Mouse (Mus musculus): ENCODE data around the gene Sema5b.

The Sema5b gene

DNA sequence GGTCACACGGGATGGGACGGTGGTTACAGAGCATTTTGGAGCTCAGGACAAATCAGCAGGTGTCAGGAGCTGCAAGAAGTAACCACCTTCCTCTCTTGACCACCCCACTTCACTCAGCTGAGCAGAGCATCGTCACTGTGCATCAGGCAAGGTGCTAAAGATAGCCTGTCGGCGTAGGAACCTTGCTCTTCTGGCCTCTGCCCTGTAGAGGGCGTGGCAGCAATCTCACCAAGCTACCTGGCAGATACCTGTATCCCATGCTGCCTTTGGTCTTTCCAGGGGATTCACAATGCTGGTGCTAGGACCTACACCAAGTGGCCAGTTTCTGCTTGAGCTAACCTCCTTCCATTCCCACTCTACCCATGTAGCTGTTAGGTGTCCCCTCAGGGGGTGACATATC is 55.3 kb downstream of the Sema5b start:
- DNase-seq = no peak

DNA sequence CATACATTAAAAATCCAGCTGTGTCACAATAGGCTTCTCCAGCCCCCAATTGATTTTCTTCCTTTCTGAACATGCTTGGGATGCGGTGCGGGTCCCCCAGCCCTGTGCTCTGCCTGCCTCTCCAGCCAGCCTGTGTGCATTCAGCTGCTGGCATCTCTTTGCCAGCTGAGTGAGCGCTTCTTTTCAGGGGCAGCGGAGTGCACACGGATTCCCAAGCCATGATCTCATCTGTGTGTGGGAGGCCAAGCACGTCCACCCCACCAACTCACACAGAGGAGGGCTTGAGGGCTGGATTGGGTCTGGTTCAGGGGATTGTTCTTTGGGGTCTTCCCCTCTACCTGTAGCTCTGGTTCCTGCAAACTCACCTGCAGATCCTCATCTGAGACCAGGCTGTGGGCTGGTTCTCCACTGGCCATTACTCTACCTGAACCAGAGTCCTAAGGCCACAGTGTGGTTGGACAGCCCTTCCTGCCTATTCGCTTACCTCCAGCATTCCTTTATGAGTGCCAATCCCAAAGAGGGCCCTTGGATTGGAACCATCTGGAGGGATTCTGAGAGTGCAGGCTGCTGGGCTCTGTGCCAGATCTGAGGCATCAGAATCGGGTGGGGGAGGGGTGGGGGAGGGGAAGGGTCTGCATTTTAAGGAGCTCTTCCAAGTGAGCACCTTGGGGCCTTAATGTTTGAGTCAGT is 55.9 kb downstream of the Sema5b start:
- no peak for DNase-seq

DNA sequence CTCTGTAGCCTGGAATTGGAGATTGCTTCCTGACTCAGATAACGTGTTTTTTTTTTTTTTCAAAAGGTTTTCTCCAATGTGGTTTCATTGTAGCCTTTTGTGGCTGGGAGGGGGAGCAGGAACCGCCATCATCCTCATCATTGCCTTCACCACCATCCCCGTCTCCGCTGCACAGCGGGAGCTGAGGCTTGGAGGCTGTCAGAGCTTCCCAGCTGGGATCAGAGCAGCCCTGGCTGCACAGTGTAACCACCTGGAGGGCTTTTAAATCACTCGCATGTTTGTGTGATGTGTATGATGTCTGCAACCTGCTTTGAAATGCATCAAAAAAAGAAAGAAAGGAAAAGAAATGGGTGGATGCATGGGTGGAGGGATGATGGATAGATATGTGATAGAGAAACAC is 57.0 kb downstream of the Sema5b start:
- no peak for DNase-seq

DNA sequence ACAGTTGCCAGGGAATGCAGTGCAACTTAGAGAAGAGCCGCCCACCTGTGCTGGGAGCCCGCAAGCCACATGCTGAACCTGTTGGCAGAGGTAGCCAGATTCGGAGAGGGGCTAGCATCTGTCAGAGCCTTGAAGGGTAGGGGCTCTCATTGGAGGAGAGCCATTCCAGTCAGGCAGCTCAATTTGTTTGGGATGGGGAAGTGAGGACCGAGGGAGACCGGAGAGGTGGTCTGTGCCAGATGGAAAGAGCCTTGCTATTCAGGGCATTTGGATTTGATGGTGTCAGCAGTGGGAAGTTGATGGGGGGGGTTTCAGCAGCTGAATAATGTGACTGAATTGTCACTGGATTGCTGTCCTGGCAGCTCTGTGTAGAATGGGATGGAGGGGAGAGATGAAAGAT is 57.9 kb downstream of the Sema5b start:
- DNase-seq = no peak

DNA sequence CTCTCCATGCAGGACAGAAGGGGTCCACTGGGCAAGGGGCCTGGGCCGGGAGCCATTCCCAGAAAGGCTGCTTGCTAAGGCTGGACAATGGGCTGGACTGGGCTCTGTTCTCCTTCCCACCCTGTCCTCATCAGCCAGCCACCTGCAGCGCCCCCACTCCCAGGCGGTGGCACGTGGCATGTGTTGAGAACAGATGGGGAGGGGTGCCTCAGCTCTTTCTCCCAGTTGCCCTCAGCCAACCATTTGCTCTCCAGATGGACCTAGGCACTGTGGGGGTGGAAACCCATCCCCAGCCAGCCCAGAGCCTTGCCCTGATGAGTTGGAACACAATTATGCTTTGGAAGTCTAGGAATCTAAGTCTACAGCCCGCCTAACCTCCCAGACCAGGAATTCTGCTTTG is 59.3 kb downstream of the Sema5b start:
- DNase-seq = no peak

DNA sequence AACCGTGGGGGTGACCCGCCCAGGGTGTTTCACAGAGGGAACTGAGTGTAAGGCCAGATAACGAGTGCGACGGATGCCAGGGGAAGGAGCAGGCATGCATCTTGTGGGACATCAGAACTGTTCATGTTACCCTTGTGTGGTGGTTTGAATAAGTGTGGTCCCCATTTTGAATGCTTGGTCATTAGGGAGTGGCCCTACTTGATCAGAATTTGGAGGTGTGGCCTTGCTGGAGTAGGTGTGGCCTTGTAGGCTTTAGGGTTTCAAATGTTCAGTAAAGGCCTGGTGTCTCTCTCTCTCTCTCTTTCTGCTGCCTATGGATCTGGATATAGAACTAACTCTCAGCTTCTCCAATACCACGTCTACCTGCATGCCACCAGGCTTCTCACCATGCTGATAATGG is 60.5 kb downstream of the Sema5b start:
- DNase-seq = no peak

DNA sequence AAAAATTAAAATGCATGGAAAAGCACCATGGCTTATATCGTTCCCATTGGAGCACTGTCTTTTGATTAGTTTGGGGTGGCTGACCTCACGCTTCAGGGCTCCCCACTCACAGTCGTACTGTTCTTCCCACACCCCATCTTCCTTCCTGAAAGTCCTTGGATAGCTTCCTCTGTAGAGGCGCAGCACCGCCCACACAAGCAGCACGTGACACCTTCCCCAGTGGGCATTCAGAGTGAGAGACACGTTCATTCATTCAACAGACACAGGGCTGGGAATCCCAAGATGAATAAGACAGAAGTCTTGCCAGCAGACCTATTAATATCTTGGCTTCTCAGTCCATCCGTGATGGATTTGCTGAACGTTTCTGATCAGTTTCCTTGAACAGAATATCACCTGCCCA is 61.6 kb downstream of the Sema5b start:
- DNase-seq = no peak

DNA sequence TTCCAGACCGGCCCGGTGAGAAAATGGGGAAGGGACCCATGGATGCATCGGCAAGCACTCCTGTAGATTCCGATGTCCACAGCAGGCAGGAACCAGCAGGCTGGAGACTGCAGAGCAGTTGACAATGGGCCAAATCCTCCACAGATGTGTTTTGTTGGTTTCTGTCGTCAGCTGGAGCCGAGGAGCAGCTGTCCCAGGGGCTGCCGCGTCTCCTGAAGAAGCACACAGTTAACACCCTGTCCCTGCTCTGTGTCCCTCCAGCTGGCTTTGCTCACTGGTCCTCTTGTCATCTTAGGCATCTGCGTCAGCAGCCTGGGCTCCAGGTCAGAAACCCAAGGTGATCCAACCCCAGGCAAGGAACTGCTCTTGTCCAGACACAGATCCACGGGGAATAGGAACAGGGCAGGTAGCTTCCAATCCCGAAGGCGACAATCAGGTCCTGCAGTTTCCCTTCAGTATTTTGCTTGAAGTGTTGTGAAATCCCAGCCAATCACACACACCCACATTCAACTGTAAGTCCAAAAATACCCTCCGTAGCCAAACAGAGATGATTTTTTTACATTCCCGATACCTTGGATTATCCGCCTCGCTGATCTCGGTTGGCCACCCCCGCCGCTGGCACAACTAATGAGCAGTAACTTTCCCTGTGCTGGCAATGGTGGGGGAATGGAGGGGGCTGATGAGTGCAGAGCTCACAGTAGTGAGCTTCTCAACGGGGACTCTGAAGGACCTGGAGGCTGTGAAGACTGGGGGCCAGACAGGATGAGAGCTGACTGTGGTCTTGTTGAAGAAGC is 63.0 kb downstream of the Sema5b start:
- DNase-seq = no peak

DNA sequence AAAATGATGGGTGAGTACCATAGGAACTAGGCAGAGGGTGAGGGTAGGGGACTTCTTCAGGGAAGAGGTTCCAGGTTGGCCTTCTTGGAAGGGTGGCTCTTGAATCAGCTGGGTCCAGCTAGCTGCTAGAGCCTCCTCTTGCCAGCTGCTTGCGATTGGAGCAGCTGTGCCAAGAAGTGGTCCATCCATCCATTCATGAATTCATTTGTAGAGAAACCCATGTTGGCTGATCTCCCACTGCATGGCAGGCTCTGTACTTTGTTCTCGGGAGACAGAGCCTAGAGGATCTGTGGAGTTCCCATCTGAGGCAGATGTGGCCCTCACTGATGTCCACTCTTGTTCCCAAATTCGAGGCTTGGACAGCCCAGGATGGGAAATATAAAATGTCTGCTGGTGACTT is 66.3 kb downstream of the Sema5b start:
- DNase-seq = no peak

DNA sequence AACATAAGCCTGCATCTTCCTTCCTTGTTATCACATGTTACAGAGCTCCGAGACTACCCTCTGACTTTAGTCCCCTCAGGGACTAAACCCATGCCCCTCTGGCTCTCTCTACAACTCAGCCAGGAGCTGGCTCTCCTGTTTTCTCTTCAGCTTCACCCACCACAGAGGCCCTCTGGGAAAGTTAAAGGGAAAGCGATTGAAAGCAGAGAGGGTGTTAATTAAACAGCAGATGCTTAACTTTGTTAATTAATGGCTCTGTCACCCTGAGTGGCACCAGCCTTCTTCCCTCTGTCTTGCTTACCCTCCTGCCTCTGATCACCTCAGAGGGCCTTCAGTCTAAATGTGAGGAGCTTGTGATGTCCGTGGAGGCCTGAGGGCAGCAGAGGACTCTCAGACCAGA is 67.3 kb downstream of the Sema5b start:
- DNase-seq = no peak

DNA sequence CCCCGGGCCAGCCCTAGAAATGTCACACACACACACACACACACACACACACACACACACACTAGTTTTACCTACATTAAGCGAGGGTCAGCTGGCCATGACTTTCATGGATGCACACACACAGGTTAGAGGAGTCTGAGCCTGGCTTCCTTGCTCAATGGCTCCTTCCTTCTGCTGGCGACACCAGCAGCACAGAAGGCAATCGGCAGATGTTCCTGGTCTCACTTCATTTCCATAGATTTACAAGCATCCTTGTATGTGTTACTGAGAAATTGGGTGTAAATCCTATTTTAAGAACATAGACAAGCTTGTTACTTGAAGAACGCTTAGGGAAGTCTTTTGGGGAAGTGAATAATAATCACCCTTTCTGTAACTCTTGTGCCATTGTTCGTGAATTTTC is 68.6 kb downstream of the Sema5b start:
- no peak for DNase-seq

DNA sequence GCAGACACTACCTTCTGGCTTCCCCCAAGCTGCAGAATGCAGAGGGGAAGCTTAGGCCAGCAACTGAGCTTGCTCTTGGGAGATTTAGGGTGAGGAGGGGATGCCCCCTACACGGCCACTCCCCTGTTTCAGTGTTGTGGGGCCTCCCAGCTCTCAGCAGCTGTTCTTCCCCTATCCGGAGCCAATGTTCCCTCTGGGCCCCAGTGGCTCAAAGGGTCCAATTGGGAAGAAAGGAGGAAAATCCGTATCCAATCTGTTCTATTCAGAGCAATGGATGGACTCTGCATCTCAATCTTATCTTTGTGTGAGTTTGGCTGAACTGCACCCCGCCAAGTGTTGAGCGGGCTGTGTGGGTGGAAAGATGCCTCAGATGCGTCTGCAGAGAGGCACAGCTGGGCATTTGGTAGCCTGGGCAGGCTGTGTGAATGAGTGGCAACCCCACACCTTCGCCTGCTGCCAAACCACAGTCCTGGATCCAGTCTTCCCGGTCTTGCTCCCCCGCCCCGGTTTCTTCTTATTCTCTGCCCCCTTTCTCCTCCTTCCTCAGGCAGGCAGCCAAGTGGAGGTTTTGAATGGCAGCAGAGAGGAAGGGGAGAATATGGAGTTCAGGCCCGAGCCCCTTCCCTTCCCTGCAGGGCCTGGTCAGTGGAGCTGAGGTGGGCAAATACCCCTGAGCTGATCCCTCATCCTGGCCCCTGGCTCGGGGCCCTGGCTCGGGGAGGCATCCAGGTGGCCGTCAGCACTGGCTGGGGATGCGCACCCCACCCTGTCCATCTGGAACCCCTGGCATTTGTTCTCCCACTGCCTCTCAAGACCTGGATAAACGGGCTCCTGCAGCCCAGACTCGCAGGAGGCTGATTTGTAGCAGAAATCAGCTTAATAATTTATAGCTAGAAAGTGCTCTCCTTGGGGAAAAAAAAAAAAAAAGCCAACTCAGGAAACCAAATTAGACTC is 73.2 kb downstream of the Sema5b start:
- no peak for DNase-seq

DNA sequence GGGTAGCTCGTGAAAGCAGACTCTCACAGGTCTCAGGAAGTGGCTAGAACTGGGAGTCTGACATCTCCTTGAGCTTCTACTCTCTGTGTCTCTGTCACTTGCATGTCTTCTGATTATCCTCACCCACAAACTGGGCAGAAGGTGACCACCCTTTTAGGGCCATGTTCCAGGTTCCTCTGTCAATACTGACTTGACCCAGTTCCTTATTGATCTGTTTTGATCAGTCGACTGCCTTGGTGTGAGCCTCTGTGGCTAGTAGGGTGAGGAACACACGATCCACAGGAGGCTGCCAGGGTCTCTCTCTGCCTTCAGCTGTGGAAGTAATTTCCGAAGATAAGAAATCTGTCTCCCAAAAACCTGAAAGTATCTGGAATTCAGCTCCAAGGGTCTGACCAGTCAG is 76.8 kb downstream of the Sema5b start:
- no peak for DNase-seq

DNA sequence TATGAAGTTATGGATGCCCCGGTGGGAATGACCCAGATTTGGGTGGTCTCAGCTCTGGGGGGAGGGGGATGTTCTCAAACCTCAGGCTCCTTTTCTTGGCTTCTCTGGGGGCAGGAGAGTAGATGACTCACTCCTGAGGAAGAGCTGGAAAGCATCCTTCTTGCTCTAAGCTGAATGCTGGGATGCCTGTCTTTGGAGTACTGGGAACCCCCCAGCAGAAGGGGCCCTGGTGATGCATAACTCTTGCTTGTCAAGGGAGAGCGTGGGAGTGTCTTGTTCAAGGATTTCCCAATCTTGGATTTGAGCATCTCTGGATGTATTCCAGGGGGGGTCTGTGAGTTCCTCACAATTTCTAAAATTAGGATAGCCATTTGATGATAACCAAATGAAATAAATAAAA is 82.1 kb downstream of the Sema5b start:
- no peak for DNase-seq

DNA sequence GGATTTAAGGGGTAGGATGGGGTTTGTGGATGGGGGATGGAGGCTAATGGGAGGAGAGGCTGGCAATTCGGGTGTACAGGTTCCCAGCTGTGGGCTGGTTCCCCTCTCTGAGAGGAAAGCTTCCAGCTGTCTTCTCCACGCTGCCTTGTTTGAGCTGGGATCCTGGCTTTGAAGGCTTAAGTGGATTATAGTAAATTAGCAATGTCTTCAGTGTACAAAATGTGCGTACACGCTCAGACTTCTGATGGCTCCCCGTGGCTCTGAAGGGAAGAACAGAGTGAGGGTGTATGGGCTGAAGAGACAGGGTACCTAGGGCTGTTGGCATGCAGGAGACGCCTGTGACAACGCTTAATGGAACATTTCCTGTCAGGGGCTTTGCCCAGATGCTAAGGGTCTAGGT is 83.0 kb downstream of the Sema5b start:
- no peak for DNase-seq

DNA sequence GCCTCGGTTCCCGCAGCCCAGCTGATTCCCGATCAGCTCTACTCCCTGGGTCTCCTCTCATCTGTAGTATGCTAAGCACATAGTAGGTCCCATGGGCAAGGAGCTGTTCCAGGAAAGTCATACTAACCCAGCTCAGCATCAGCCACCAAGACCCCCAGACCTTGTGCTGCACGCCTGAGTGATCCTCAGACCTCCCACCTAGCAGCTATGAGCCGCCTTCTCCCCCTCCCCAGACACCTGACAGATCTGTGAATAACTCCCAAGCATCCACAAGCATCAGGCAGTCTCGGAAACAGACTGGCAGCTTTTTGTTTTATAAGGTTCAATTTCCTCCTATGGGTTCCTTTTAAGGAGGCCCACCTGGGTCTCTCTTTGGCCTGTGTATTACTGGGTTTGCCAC is 83.9 kb downstream of the Sema5b start:
- no peak for DNase-seq

DNA sequence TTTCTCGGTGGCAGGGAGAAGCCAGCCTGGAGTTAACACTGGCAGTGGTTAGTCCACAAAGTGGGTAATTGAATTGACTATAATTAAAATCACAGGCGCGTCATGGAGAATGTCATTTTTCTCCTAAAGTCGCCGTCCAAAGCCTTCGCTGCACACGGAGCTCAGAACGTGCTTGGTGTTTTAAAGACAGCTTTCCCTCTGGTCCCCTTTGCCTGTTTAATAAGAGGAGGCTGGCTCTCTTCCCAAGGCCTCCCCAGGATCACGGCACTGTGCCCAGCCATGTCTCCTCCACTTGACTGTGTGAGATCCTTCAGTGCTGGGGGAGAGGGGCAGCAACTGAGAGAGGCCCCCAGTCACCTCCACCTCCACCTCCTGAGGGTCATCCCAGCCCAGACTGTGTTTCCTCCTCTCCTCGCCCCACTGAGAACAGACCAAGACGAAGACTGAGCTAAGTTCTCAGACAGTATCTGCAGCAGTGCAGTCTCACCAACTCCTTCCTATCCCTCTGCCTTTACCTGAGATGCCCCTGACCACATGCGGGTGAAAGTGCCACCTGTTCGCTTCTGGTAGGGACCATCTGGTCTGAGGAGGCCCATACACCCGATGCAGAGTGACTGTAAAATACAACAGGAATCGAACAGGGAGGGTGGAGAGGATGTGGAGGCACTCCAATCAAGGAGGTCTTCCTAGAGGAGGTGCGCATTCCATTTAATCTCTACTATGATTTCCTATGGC is 84.5 kb downstream of the Sema5b start:
- no peak for DNase-seq

DNA sequence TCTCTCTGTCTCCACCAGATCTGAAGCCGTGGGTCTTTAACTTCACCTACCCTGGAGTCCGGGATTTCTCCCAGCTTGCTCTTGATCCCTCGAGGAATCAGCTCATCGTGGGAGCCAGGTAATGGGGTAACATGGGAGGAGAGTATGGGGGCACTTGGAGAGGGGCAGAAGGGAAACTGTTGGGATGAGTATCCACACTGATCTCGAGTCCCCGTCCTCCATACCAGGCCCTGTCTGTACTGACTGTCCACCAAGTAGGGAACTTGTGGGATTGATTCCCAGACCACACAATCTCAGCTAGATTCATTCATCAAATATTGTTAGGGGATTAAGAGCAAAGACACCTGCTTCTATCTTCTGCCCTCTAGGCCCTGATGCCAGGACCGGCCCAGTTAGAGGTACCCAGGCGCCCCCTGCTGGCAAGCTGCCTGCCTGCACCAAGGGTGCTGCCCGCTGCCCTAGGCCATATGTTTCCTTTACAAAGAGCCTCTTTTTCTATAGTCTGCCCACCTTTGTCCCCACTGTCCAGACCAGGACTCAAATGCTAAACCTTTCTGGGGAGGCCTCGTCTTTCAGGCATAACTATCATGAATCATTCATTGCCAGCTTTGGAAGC is 87.2 kb downstream of the Sema5b start:
- DNase-seq = peak in 1 of 2 experiments; percentile 5

DNA sequence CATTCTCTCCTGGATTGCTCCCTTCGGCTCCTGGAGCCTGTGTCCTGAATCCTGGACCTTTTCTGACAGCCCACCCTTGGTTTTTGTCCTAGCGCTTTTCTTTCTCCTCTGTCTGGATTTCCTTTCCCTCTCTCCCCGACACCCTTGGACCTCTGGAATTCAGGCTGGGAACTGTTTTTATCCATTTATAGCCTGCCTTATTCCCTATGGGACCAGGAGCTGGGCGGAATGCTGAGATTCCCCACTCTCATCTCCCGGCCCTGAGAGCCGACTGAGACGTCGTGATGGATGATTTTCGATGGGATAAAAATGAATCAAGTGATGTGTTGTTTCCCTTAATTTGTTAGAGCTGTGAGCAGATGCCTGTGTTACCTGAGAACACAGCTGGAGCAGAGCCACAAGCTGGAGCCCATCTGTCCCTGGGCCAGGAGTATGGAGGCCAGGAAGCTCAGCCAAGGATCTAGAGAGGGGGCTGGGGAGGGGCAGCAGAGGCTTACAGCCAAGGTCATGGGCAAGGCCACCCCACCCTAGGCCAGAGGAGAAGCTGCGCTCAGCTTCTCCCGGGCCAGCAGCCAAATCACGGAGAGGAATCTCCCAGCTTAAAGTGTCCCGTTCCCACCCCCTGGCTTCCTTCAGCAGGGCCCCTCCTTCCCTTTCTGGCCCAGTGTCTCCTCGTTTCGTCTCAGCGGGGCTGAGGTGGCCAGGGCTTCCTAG is 89.7 kb downstream of the Sema5b start:
- DNase-seq = no peak

DNA sequence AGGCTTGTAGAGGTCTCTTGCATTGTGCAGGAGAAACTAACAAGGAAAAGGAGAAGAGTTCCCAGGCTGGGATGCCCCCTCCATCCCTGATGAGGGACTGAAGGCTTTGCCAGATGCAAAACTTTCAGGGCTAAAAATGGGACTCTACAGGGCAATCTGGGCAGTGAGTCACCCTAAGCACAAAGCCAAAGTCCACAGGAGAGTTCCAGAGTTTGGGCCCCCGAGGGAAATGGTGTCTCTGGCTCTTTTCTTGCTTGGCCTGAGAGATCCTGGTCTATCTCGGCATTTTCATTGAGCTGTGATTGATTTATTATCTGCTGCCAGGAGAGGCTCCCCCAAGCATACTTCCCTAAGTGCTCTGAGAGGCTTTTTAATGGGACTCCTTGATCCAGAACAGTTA is 92.1 kb downstream of the Sema5b start:
- DNase-seq = no peak

DNA sequence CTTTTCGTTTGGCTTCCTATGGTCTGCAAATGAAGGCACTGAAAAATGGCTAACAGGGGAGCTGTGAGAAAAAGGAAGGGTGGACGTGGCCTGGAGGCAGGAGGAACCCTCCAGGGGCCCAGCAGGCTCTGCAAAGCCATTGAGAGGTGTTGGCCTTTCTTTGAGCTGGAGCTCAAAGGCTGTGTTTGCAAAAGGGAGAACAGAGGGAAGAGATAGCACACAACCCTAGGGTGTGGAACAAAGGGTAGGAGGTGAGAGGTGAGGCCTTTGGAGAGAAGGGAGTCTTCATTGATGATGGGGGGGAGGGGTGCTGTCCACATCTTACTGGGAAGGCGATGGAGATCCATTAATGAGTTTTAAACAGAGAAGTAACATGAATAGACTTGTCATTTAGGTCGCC is 94.0 kb downstream of the Sema5b start:
- no peak for DNase-seq

DNA sequence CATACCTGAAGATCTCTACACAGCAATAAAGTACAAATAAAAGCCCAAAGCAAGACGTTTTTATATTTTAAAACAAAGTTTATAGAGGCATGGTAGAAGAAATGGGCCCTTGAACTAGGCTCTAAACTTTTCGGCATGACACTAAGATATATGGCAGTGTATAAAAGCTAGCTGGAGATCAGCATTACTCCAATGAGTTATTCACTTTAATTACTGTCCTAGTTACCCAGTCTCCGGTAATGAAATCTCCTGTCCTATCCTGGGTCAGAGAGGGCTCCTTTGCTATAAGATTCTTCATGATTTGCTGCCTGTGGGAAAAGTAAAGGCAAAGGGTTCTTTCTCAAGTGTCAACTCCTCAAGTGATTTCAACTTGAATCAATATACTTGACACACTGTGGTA is 98.6 kb downstream of the Sema5b start:
- no peak for DNase-seq
